Mouse (Mus musculus): ENCODE measurements around the gene Rarg. TPM values are rescaled to one million over a fixed set of nuclear protein-coding genes. Genes with fewer than 3 reads are reported as not detected.
"Not testable (repeated sequence)": the region's sequence is repeated elsewhere in the genome, so short reads cannot be mapped to it uniquely, and the experiment has no call there.

Gene Rarg
- total RNA-seq, 2 experiments from 2014 or later = 12.9 to 16.6 TPM

GRCm38 (mm10) chr15:102235371-102236027 is 21.8 kb downstream of the Rarg start:
- no peak for DNase-seq

GRCm38 (mm10) chr15:102233896-102234295 is 23.4 kb downstream of the Rarg start:
- DNase-seq = no peak

- DNase-seq = no peak
These were observed 24.6 kb downstream of the Rarg start for GRCm38 (mm10) chr15:102232764-102233163.

GRCm38 (mm10) chr15:102231748-102232147 is 25.6 kb downstream of the Rarg start, which contains the start of gene Itgb7:
TSS of gene Itgb7 (minus strand) at chr15:102231944.
- no peak for DNase-seq

- DNase-seq = no peak
These were observed 26.7 kb downstream of the Rarg start for GRCm38 (mm10) chr15:102230408-102231321.

DNA sequence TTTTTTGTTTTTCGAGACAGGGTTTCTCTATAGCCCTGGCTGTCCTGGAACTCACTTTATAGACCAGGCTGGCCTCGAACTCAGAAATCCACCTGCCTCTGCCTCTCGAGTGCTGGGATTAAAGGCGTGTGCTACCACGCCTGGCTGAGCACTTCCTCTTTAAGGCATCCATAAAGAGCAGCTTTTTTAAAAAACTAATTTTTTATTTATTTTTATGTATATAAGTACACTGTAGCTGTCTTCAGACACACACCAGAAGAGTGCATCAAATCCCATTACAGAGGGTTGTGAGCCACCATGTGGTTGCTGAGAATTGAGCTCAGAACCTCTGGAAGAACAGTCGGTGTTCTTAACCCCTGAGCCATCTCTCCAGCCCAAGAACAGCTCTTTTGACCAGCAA is 31.7 kb downstream of the Rarg start:
- not testable (repeated sequence) for DNase-seq

DNA sequence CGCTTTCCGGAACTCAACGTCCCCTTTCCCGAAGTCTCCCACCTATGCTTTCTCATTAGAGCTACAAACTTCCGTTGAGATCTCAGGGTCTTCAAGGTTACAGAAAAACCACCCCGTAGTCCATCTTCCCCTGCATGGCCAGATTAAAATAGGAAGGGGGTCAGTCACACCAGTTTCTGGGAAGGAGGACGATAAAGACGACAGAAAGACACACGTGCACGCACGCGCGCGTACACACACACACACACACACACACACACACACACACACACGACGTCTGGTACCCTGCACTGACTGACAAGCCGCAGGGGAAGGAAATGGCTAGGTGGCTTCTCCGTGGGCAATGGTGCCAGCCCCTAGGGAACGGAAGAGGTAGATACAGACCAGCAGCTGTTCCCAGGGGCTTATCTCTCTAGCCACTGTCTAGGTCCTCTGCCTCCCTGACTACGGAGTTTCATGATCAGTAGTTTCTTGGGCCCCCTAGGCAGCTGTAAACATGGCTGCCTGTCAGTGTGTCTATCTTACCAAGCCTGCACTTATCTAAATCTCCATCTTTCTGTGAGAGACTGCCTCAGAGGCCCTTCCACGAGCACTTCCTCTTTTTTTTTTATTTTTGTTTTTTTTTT is 32.2 kb downstream of the Rarg start:
- DNase-seq = no peak

GRCm38 (mm10) chr15:102224186-102224991 is 32.9 kb downstream of the Rarg start:
- peak; percentile 86 for DNase-seq

DNA sequence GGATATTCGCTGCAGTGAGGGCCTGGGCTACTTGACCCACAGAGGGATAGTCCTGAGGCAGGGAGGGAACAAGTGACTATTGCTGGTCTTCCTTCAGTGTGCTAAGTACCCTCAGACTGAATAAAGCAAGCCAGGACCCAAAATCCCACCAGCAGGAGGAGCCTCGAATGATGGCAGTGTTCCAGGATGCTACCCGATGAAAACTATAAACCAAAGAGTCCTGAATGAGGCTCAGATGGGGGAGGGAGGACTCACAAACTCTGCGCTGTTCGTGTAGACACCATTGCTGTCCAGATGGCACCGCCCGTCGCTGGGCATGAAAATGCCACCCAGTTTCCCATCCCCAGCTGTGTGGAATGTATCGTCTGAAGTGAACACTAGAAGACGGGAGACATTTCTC is 34.9 kb downstream of the Rarg start:
- DNase-seq = no peak

- no peak for DNase-seq
These were observed 40.0 kb downstream of the Rarg start for GRCm38 (mm10) chr15:102217325-102217724.

- DNase-seq = no peak
These were observed 40.7 kb downstream of the Rarg start for GRCm38 (mm10) chr15:102216459-102217228.

DNA sequence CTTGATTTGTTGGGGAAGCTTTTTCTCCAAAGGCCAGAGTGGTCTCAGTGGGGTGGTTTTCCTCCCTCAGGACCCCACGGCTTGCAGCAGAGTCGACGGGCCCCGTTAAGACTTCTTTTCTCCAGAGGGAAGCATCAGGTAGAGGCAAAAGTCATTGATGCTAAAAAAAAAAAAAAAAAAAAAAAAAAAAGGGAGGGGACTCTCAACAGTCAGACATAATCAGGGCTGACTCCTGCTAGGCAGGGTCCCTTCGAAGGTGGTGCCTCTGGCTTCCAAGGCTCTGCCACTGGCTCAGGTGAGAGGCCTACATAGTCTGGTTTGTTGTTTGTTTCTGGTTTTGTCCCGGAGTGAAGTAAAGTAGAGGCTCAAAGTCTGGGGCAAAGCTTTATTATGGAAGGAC is 41.7 kb downstream of the Rarg start:
- DNase-seq = no peak

DNA sequence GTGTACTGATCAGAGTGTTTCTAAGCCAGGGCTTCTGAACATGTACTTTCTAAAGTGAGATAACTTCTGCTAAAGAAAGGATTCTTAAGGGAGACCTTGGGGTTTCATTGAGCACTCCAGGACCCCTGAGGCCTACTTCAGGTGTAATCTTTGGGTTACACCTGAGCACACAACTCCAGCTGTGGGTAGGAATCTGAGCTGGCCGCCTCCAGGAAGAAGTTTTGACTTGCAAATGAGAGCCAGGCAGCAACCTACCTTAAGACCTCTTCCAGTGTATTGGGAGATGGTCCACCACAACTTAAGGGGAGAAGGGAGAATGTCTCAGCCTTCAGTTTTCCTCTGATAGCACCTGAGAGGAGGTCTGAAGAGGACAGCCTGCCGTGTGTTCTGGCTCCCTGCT is 43.2 kb downstream of the Rarg start:
- no peak for DNase-seq

DNA sequence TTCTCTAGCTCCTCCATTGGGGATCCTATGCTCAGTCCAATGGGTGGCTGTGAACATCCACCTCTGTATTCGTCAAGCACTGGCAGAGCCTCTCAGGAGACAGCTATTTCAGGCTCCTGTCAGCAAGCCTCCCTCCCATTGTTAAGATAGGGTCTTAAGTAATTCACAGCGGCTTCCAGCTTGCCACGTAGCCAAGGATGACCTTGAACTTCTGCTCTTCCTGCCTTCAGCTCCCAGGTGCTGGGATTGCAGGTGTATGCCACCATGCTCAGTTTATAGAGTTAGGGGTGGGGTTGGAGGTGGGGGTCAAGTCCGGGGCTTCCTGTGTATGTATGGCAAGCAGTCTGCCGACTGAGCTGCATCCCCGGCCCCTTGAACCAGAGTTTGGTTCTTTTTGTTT is 45.4 kb downstream of the Rarg start:
- no peak for DNase-seq

DNA sequence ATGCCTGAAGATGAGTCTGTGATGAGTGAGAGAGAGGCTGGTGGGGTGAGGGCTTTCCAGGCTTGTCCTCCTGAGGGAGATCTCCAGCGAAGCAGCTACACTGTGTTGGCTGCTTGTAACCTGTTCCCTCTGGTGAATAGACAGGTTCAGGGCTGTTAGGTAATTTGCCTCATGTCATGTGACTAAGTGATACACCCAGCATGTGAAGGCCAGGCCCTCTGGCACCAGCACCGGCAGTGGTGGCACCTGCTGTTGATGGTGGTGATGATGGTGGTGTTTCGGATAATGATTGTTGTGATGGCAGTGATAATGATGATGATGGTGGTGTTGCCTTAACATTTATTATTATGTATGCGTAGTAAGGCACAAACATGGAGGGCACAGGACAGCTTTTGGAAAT is 46.5 kb downstream of the Rarg start:
- no peak for DNase-seq

DNA sequence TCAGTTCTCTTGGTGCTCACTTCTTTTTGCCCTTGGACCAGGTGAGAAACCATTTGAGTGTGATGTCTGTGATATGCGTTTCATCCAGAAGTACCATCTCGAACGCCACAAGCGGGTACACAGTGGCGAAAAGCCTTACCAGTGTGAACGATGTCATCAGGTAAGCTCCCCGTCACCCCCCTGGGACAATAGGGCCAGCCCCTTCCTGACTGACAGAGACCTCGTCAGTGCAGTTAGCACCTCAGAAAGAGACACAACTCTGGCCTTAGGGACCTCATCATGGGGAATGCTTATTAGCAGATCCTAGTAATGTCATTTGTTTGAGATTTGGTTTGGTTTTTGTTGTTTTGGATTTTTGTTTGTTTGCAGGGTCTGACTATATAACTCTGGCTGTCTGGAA is 48.2 kb downstream of the Rarg start:
- DNase-seq = no peak

DNA sequence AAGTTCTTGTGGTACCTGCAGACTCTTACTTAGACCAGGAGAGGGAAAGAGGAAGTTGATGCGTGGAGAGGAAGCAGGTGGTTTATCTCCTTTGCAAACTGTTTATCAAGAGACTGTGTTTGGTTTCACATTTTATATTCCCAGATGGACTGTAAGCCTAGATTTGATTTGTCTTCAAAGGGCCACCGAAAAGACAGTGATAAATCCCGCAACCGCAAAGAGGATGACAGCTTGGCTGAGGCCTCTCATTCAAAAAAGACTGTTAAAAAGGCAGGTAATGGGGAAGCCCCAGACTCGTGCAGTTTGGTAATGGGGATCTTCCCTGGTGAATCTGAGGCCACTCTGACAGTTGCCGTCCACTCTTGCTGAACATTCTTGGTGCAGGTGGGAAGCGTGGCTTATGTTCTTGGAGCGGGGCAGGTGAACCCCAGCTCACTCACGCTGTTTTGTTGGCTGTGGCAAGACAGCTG is 49.2 kb downstream of the Rarg start:
- DNase-seq = no peak

- DNase-seq = no peak
These were observed 50.0 kb downstream of the Rarg start for GRCm38 (mm10) chr15:102207351-102207750.

DNA sequence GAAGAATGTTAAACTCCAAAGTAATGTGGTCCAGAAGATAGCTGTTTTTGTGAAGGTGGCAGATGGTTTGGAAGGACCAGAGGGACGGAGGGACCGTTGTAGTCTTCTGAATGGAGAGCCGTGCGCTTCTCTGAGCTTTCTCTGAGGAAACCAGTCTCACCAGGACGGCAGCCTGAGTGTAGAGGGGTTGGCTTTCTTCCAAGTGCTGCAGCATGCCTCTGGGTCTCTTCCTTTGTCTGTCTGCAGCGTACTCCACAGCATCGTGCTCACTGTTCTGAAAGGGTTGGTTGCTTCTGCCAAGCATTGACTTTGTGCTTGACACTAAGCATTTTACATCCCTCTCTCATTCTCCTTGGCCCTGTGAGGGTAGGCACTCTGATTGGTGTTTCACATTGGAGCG is 51.5 kb downstream of the Rarg start:
- DNase-seq = no peak

DNA sequence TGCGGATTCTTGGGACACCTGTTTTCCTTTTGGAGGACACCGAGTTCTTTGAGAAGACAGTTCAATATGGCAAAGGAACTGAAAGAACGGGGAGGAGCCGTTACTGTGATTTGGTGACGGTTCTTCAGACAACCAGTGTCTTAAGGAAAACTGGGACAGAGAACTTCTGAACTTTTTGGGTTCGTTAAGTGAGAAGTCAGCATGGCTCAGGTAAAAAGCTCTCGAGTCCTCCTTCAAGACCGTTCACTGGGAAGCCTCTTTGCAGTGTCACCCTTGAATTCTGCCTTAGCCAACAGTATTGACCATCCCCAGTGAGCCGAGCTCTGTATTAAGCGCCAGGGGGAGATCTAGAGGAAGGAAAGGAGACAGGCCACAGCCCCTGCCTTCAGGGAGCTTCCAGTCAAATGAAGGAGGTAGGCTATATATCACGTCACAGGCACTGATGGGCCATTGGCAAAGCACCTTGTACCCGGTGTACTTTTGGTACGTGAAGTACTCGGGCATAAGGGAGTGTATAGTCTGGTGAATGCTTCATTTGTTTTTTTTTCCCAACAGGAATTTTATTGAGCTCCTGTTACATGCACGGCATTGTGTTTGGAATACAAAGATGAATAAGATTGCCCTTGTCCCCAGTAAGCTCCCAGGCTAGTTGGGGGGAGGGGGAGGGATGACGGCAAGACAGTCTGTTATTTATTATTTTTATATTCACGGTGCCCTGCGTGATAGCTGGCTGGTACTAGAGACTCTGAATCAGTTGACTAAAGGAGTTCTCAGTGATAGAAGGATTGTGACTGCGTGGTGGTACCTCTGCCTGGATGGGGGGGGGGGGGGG is 52.4 kb downstream of the Rarg start, which contains the start of gene Csad:
Gene Csad, minus strand, starts transcription at position 51 of the 832 bp plus-strand sequence.
- DNase-seq = no peak
